Mouse (Mus musculus): ENCODE results near the gene Clasp1.
"Not testable (repeated sequence)": the region's sequence is repeated elsewhere in the genome, so short reads cannot be mapped to it uniquely, and the experiment has no call there.

Clasp1 gene

GRCm38 (mm10) chr1:118580174-118580702 lies 191.4 kb downstream of the Clasp1 start:
- DNase-seq (ENCODE audit: low read depth, low spot score) = no peak

GRCm38 (mm10) chr1:118581179-118581578 lies 192.3 kb downstream of the Clasp1 start:
- no peak for DNase-seq (ENCODE audit: low read depth, low spot score)

GRCm38 (mm10) chr1:118589721-118590120 lies 200.9 kb downstream of the Clasp1 start:
- DNase-seq (ENCODE audit: low read depth, low spot score) = no peak

- DNase-seq (ENCODE audit: low read depth, low spot score) = no peak
These were observed 204.1 kb downstream of the Clasp1 start for GRCm38 (mm10) chr1:118592933-118593332.

- no peak for DNase-seq (ENCODE audit: low read depth, low spot score)
These were observed 206.5 kb downstream of the Clasp1 start for GRCm38 (mm10) chr1:118595395-118595794.

GRCm38 (mm10) chr1:118597475-118598213 lies 208.8 kb downstream of the Clasp1 start:
- DNase-seq (ENCODE audit: low read depth, low spot score) = no peak

- DNase-seq (ENCODE audit: low read depth, low spot score) = no peak
These were observed 209.5 kb downstream of the Clasp1 start for GRCm38 (mm10) chr1:118598339-118598738.

- no peak for DNase-seq (ENCODE audit: low read depth, low spot score)
These were observed 224.8 kb downstream of the Clasp1 start for GRCm38 (mm10) chr1:118613631-118614183.

- not testable (repeated sequence) for DNase-seq (ENCODE audit: low read depth, low spot score)
These were observed 232.2 kb downstream of the Clasp1 start for GRCm38 (mm10) chr1:118621055-118621454.

- no peak for DNase-seq (ENCODE audit: low read depth, low spot score)
These were observed 234.0 kb downstream of the Clasp1 start for GRCm38 (mm10) chr1:118622857-118623256.

GRCm38 (mm10) chr1:118625461-118625860 lies 236.6 kb downstream of the Clasp1 start:
- no peak for DNase-seq (ENCODE audit: low read depth, low spot score)

- DNase-seq (ENCODE audit: low read depth, low spot score) = no peak
These were observed 237.1 kb downstream of the Clasp1 start for GRCm38 (mm10) chr1:118625921-118626320.

- DNase-seq (ENCODE audit: low read depth, low spot score) = no peak
These were observed 237.6 kb downstream of the Clasp1 start for GRCm38 (mm10) chr1:118626452-118626851.

GRCm38 (mm10) chr1:118627781-118628464 lies 239.1 kb downstream of the Clasp1 start, which contains the start of gene Tfcp2l1:
Tfcp2l1 (plus strand) TSS chr1:118627945.
- peak; percentile 4 for DNase-seq (ENCODE audit: low read depth, low spot score)

GRCm38 (mm10) chr1:118633415-118633980 lies 244.6 kb downstream of the Clasp1 start:
- DNase-seq (ENCODE audit: low read depth, low spot score) = no peak

- no peak for DNase-seq (ENCODE audit: low read depth, low spot score)
These were observed 253.6 kb downstream of the Clasp1 start for GRCm38 (mm10) chr1:118642296-118642999.

- no peak for DNase-seq (ENCODE audit: low read depth, low spot score)
These were observed 254.5 kb downstream of the Clasp1 start for GRCm38 (mm10) chr1:118643138-118643979.

- no peak for DNase-seq (ENCODE audit: low read depth, low spot score)
These were observed 256.8 kb downstream of the Clasp1 start for GRCm38 (mm10) chr1:118645701-118646100.

GRCm38 (mm10) chr1:118648015-118648414 lies 259.2 kb downstream of the Clasp1 start:
- no peak for DNase-seq (ENCODE audit: low read depth, low spot score)
